Mouse (Mus musculus) lung, embryonic 14.5 days (tissue): ENCODE measurements around the gene Tox2. TPM values are rescaled to one million over a fixed set of nuclear protein-coding genes. Genes with fewer than 3 reads are reported as not detected.
A peak's percentile ranks its signal among the peaks of the same experiment; 100 is the strongest.

Source experiments
- ATAC-seq: fragments of 200-750 bp; cut with Nextera tagmentation; 2 replicates; pipeline ENCODE4 v1.8.0; 2017; ENCODE audit warnings: mild to moderate bottlenecking, moderate TSS enrichment, moderate library complexity; ENCODE audit not compliant: insufficient read depth
- DNase-seq: peaks from one replicate; pipeline ENCODE4 v3.0.0-alpha.2; 2015
- H3K27ac ChIP-seq: fragments of 300-500 bp; sonication (generic); 2 replicates; pipeline ENCODE4 v1.5.1; 2014; ENCODE audit warnings: low read depth, mild to moderate bottlenecking, moderate library complexity
- H3K27me3 ChIP-seq: fragments of 300-500 bp; sonication (generic); 2 replicates; pipeline ENCODE4 v1.6.1; 2014; ENCODE audit warnings: low read length, control low read depth; ENCODE audit not compliant: insufficient read depth
- H3K36me3 ChIP-seq: fragments of 300-500 bp; sonication (generic); 2 replicates; pipeline ENCODE4 v1.6.1; 2014; ENCODE audit warnings: control low read depth; ENCODE audit not compliant: insufficient read depth
- H3K4me1 ChIP-seq: fragments of 300-500 bp; sonication (generic); 2 replicates; pipeline ENCODE4 v1.6.1; 2014; ENCODE audit warnings: antibody characterized with exemption, control low read depth; ENCODE audit not compliant: insufficient read depth
- H3K4me2 ChIP-seq: fragments of 300-500 bp; sonication (generic); 2 replicates; pipeline ENCODE4 v1.6.1; 2014; ENCODE audit warnings: mild to moderate bottlenecking
- H3K4me3 ChIP-seq: fragments of 300-500 bp; sonication (generic); 2 replicates; pipeline ENCODE4 v1.5.1; 2014; ENCODE audit warnings: low read depth, low read length
- H3K9ac ChIP-seq: fragments of 300-500 bp; sonication (generic); 2 replicates; pipeline ENCODE4 v1.6.1; 2014
- H3K9me3 ChIP-seq: fragments of 300-500 bp; sonication (generic); 2 replicates; pipeline ENCODE4 v1.6.1; 2016; ENCODE audit warnings: low read depth, low read length, control low read depth
- CTCF ChIP-seq: IDR thresholded peaks from 2 replicates; pipeline ENCODE4 v1.5.1; 2016; ENCODE audit warnings: antibody characterized with exemption, low read depth
- WGBS: fragments of 180-500 bp; shearing (Covaris S2); extraction: QIAGEN DNeasy Blood & Tissue Kit; methylation state at CpG from one replicate; pipeline ENCODE4 v1.1.7; 2014; 5-methylcytosine and 5-hydroxymethylcytosine counted together
- polyA plus RNA-seq: library from polyadenylated mRNA; unstranded; fragments of >200 nt; fragmentation: Nextera tagmentation; extraction: Ambion mirVana; gene quantifications from 2 replicates; pipeline ENCODE4 v1.2.1, GENCODE M21; 2014

Gene Tox2
- polyA plus RNA-seq, 1 experiment from 2014 or later = 4.3 TPM

DNA sequence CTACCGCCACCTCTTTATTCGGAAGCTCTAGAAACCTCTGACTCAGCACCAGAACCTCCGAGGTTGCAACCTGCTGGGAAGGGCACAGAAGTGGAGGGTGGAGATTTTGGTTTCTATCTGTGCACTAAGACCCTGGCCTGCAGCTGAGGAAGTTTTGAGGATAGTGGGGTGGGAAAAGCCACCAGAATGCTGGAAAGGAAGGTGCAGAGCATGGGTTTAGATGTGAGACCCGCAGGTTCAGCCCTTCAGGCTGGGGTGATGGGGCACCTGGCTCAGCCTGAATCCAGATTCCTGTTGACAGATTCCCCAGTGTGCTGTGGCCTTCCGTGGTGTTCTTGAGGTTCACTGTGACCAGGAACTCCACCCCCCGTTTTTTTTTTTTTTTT, 2.3 kb downstream of the Tox2 start:
- H3K9me3 ChIP-seq = no peaks in the 10 kb centered on the region
- no peak overlapping the region for H3K9ac ChIP-seq
- peaks cover 42% of the 10 kb centered on the region for H3K27me3 ChIP-seq
- TF ChIP-seq CTCF = no peak
- ATAC-seq = no peak
- 6% methylated on average over 6 of the region's 6 CpGs for WGBS
- peak overlapping the region; percentile 90; the same call in 1 of the 2 replicates for H3K4me2 ChIP-seq
- no peak overlapping the region for H3K27ac ChIP-seq
- peak overlapping the region; percentile 48; the same call in 1 of the 2 replicates for H3K4me3 ChIP-seq
- DNase-seq = no peak
- peaks cover 5% of the 10 kb centered on the region; the same call in 1 of the 2 replicates for H3K4me1 ChIP-seq
- no peaks in the 10 kb centered on the region for H3K36me3 ChIP-seq

GRCm38 (mm10) chr2:163205737-163206490, 3.0 kb downstream of the Tox2 start:
- DNase-seq = no peak
- peaks cover 42% of the 10 kb centered on the region for H3K27me3 ChIP-seq

DNA sequence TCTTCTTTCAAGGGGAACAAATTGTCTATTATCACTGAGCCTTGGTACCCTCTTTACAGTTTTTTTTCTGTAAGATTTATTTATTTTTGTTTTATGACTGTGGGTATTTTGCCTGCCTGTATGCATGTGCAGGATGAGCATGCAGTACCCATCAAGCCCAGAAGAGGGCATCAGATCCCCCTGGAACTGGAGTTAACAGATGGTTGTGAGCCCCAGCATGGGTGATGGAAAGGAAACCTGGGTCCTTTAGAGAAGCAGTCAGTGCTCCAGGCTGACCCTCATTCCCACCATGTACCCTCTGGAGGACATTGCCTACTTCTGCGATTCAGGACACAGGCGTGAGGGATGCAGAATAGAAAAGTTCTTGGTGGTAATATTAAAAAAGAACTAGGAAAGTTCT, 4.4 kb downstream of the Tox2 start:
- Histone ChIP-seq H3K4me1 (peaks cover 5% of the 10 kb centered on the region; the same call in 1 of the 2 replicates), H3K4me2 (no peak overlapping the region), H3K9ac (no peak overlapping the region), H3K4me3 (no peak overlapping the region), H3K27ac (no peak overlapping the region), H3K27me3 (peaks cover 42% of the 10 kb centered on the region), H3K36me3 (no peaks in the 10 kb centered on the region), H3K9me3 (no peaks in the 10 kb centered on the region)
- ATAC-seq (no peak), DNase-seq (peak; percentile 37)
- 98% methylated on average over 2 of the region's 2 CpGs for WGBS
- TF ChIP-seq CTCF = peak; percentile 66

More at GRCm38 (mm10) chr2:163205737-163206490, 3.0 kb downstream of the Tox2 start:
- 49% methylated on average over 17 of the region's 17 CpGs for WGBS
- H3K36me3 ChIP-seq = no peaks in the 10 kb centered on the region
- no peak for TF ChIP-seq CTCF
- no peak overlapping the region for H3K4me2 ChIP-seq
- H3K27ac ChIP-seq = no peak overlapping the region
- H3K4me3 ChIP-seq = no peak overlapping the region
- ATAC-seq = no peak
- H3K9ac ChIP-seq = no peak overlapping the region
- H3K4me1 ChIP-seq = peaks cover 5% of the 10 kb centered on the region; the same call in 1 of the 2 replicates
- H3K9me3 ChIP-seq = no peaks in the 10 kb centered on the region

DNA sequence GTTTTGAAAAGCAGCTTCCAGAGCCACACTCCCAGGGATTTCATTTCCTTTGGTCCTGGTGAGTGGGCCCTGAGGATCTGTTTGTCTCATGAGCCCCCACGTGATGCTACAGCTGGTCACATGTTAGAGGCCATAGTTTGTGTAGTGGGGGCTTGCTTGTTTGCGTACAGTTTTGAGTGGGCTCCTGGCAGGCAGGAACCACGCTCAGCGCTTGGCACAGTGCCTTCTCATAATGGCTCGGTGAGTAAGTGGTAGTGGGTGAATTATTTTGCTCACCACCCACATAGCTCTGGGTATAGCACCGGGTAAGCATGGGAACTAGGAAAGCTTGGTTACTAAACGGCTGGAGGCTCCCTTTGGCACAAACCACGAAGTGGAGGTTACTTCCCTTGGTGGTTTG, 6.2 kb downstream of the Tox2 start:
- no peaks in the 10 kb centered on the region for H3K4me1 ChIP-seq
- H3K9ac ChIP-seq = no peak overlapping the region
- WGBS = 73% methylated on average over 8 of the region's 8 CpGs
- TF ChIP-seq CTCF = no peak
- H3K27me3 ChIP-seq = peaks cover 25% of the 10 kb centered on the region
- H3K9me3 ChIP-seq = no peaks in the 10 kb centered on the region
- DNase-seq = no peak
- no peak overlapping the region for H3K4me2 ChIP-seq
- H3K27ac ChIP-seq = no peak overlapping the region
- no peak for ATAC-seq
- no peaks in the 10 kb centered on the region for H3K36me3 ChIP-seq
- H3K4me3 ChIP-seq = no peak overlapping the region

DNA sequence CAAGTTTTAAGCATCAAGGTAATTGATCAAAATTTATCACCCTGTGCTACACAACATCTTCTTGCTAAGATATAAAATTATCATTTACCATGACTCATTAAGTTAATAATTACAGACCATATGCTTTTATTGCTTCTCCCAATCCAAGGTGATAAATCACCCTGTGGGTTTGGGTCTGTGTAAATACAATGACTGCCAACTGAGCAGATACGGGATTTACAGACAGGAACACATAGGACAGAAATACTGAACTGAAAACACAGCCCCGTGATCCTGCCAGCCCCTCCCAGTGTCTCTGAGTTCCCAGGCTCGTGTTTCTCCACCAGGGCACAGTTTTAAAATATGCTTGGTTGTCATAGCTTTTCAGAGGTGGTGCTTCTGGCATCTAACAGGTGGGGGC, 10.2 kb downstream of the Tox2 start:
- H3K36me3 ChIP-seq = no peaks in the 10 kb centered on the region
- 23% methylated on average over 3 of the region's 3 CpGs for WGBS

DNA sequence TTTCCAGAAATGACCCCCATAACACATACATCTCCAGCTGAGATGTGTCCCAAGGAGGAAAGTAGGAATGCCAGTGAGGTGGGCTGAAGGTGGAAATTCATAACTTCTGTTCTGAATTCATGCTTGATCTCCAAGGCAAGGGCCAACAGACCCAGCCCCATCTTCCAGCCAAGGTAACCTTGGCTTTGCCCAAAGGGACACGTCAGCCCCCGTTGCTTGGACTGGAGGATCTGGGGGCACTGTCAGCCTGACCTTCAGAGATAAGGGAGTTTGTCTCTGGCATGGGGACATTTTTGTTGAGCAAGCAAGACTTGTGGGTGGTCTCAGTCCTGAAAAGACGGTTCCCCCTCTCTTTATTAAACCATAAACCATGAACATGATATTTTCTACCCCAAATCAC, 15.2 kb downstream of the Tox2 start:
- no peaks in the 10 kb centered on the region for H3K27me3 ChIP-seq
- no peak for TF ChIP-seq CTCF
- 32% methylated on average over 3 of the region's 3 CpGs for WGBS

More for the DNA sequence above, 10.2 kb downstream of the Tox2 start:
- H3K9ac ChIP-seq = no peak overlapping the region
- TF ChIP-seq CTCF = no peak
- no peak overlapping the region for H3K4me3 ChIP-seq
- H3K4me2 ChIP-seq = no peak overlapping the region
- no peak overlapping the region for H3K27ac ChIP-seq
- H3K27me3 ChIP-seq = no peaks in the 10 kb centered on the region
- no peak for DNase-seq
- H3K4me1 ChIP-seq = no peaks in the 10 kb centered on the region
- ATAC-seq = no peak
- no peaks in the 10 kb centered on the region for H3K9me3 ChIP-seq

GRCm38 (mm10) chr2:163218571-163218970, 15.6 kb downstream of the Tox2 start:
- no peak for ATAC-seq
- DNase-seq = no peak
- H3K4me3 ChIP-seq = no peak overlapping the region
- WGBS = 58% methylated on average over 7 of the region's 7 CpGs
- H3K9me3 ChIP-seq = no peaks in the 10 kb centered on the region
- no peaks in the 10 kb centered on the region for H3K4me1 ChIP-seq
- TF ChIP-seq CTCF = no peak
- H3K9ac ChIP-seq = no peak overlapping the region
- no peak overlapping the region for H3K4me2 ChIP-seq
- H3K27ac ChIP-seq = no peak overlapping the region
- no peaks in the 10 kb centered on the region for H3K36me3 ChIP-seq
- H3K27me3 ChIP-seq = no peaks in the 10 kb centered on the region

More for the DNA sequence above, 15.2 kb downstream of the Tox2 start:
- H3K4me3 ChIP-seq = no peak overlapping the region
- ATAC-seq = no peak
- H3K27ac ChIP-seq = no peak overlapping the region
- no peaks in the 10 kb centered on the region for H3K36me3 ChIP-seq
- H3K9ac ChIP-seq = no peak overlapping the region
- no peaks in the 10 kb centered on the region for H3K9me3 ChIP-seq
- H3K4me2 ChIP-seq = no peak overlapping the region
- no peaks in the 10 kb centered on the region for H3K4me1 ChIP-seq
- DNase-seq = no peak
